Mouse (Mus musculus): ENCODE data around the gene Tmem121b. TPM values are rescaled to one million over a fixed set of nuclear protein-coding genes. Genes with fewer than 3 reads are reported as not detected.
A peak's percentile ranks its signal among the peaks of the same experiment; 100 is the strongest.

Gene Tmem121b
- total RNA-seq (2021), result not detected
- long read RNA-seq, experiment 1, result 0 reads
- long read RNA-seq, experiment 2, result 0 reads

GRCm38 (mm10) chr6:120493374-120494181 is at the start of gene Tmem121b:
Tmem121b (minus strand) TSS chr6:120493807.
- DNase-seq, result peak; percentile 38

DNA sequence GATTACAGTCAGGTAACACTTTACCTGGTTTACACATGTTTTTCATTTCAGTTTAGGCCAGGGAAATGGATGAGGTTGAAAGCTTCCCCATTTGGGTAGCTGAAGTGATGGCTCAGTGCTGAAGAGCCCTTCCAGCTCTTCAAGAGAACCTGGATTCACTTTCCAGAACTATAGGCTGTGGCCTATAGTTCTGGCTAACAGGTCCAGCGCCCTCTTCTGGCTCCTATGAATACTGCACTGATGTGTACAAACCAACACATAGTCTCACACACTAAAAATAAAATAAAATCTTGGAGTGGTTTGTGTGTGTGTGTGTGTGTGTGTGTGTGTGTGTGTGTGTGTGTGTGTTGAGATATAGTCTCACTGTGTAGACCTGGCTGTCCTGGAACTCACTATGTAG is 48.5 kb upstream of the Tmem121b start:
- no peak for DNase-seq

- DNase-seq, result no peak
Measured at GRCm38 (mm10) chr6:120541386-120541785, 47.8 kb upstream of the Tmem121b start.

- peak; percentile 67 for DNase-seq
Measured at GRCm38 (mm10) chr6:120539781-120540231, 46.2 kb upstream of the Tmem121b start.

GRCm38 (mm10) chr6:120539132-120539759 is 45.6 kb upstream of the Tmem121b start:
- DNase-seq, result peak; percentile 68

GRCm38 (mm10) chr6:120536337-120536736 is 42.7 kb upstream of the Tmem121b start:
- no peak for DNase-seq

GRCm38 (mm10) chr6:120532594-120532993 is 39.0 kb upstream of the Tmem121b start:
- no peak for DNase-seq

DNA sequence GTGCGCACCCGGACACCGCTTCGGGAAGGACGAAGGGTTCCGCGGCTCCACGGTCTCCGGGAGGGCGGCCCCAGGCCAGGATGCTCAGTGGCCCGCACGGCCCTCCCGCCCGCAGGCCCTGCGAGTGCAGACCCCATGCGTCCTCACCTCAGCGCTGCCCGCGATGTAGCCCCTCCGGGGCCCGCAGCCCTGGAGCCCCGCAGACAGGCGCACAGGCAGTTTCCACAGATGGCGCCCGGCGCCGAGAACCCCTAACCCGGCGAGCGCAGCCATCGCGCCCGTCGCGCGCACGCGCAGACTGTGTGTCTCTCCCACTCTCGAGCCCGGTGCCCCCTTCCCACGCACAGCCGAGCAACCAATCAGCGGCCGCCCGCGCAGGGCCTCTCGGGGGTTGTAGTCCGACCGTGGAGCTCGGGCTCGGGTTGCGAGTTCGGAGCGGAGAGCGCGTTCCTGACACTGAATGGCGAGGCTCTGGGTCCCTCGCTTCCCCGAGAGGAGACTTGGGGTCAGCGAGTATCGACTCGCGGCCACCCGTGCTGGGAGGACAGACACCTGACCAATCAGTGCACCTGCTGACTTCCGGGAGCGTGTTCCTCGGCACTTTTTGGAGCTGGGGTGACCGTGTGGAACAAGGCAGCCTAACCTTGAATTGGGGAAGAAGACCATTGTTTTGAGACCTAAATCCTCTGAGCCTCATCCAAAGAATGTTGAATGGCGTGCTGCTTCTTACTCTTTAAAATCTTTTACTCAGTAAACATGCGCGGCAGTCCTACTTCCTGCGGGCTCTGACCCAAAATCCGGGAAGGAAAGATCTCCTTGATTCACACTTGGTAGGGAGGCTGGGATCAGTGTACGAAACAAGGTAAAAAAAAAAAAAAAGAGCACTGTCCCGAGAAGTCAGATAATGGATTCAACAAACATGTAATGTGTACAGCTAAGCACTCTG is 37.7 kb upstream of the Tmem121b start, which contains the start of gene Hdhd5:
Gene Hdhd5 (minus strand): TSS at position 300 of the 946 bp plus-strand sequence.
- peak; percentile 92 for DNase-seq

GRCm38 (mm10) chr6:120529123-120529522 is 35.5 kb upstream of the Tmem121b start:
- DNase-seq, result no peak

DNA sequence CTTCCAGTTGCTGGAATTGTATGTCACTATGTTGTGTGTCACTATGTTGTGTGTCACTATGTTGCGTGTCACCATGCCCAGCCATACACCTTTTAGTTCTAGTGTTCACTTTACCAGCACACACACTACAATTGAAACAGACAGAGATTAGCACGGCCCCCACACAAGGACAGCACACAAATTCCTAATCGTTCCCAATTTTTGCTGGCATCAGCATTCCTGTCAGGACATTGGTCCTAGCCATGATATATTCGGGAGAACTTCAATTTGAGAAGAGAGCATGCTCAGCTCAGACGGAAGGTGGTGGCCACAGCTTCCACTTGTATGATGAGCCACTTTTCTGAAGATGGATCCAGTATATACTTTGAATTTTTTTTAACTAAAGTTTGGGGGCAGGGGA is 31.2 kb upstream of the Tmem121b start:
- no peak for DNase-seq

DNA sequence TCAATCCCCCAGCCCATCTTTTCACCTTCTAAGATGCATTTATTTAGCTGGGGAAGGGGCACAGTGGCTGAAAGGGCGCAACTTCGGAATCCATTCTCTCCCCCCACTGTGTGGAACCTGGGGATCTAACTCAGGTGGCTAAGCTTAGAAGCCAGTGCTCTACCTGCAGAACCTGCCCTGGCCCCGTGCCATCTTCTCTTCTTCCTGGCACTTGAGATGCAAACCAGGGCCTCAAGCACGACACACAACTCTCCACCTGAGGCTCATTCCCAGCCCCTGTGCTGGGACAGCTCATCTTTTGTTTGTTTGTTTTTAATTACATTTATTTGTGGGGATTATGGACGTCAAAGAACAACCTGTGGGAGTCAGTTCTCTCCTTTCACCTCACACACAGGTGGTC is 26.0 kb upstream of the Tmem121b start:
- no peak for DNase-seq

- no peak for DNase-seq
Measured at GRCm38 (mm10) chr6:120517311-120517710, 23.7 kb upstream of the Tmem121b start.

- DNase-seq, result no peak
Measured at GRCm38 (mm10) chr6:120516879-120517278, 23.3 kb upstream of the Tmem121b start.

DNA sequence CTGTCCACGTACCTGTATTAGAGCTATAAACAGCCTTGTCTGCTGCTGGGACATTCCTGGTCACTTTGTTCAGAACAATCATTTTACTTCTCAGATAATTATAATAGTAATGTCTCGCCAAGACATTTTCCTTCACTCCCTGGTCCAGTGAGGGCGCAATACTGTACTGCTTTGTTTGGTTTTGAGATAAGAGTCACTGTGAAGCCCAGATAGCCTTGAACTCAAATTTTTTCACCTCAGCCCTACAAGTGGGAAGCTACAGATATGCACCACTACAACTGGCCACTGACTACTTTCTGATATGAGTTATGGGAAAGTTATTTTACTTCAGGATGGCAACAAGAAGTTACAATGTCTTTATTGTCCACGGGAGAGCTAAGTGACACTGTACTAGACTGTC is 22.8 kb upstream of the Tmem121b start:
- DNase-seq, result no peak

GRCm38 (mm10) chr6:120511212-120511611 is 17.6 kb upstream of the Tmem121b start:
- DNase-seq, result no peak

GRCm38 (mm10) chr6:120510425-120510824 is 16.8 kb upstream of the Tmem121b start:
- no peak for DNase-seq

- no peak for DNase-seq
Measured at GRCm38 (mm10) chr6:120509975-120510374, 16.4 kb upstream of the Tmem121b start.

DNA sequence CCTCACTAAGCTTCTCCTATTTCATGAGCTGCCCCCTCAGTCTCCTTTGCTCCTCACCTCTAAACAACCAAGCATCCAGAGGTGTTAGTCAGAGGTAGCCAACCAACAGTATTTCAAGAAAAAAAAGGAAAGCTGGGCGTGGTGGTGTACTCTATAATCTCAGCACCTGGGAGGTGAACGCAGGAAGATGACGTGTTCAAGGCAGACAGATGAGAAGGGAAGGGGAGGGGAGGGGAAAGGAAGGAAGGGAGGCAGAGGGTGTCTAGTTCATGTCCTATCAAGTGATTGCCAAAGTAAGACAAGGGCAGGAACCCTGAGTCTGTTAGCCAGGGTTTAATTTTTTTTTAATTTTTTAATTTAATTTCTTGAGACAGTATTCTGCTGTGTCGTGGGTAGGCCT is 15.0 kb upstream of the Tmem121b start:
- no peak for DNase-seq

GRCm38 (mm10) chr6:120505531-120505930 is 11.9 kb upstream of the Tmem121b start:
- no peak for DNase-seq

- DNase-seq, result no peak
Measured at GRCm38 (mm10) chr6:120504051-120504450, 10.4 kb upstream of the Tmem121b start.

DNA sequence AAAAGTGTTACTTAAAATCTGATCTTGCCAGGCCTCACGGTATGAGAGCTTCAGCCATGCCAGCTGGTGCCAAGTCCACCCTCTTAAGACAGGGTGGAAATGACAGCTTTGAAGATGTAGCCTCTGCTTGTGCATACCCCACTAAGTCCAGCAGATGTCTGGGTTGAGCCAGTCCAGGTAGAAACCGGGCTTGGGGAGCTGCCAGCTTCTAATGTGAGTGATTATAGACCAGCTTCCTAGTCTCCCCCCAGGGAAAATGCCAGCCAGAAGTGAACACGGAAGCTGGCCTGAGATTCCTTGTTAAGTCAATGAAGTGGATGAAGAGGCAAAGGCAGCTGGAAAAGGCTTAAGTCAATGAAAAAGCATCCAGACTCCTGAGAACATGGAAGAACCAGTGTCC is 2.9 kb upstream of the Tmem121b start:
- no peak for DNase-seq
